Mouse (Mus musculus): Measurements from ENCODE around the gene Safb. TPM values are rescaled to one million over a fixed set of nuclear protein-coding genes. Genes with fewer than 3 reads are reported as not detected.

Safb gene
- 48.7 and 140 TPM in 2 replicates for polyA plus RNA-seq (2012; ENCODE audit: low replicate concordance)

DNA sequence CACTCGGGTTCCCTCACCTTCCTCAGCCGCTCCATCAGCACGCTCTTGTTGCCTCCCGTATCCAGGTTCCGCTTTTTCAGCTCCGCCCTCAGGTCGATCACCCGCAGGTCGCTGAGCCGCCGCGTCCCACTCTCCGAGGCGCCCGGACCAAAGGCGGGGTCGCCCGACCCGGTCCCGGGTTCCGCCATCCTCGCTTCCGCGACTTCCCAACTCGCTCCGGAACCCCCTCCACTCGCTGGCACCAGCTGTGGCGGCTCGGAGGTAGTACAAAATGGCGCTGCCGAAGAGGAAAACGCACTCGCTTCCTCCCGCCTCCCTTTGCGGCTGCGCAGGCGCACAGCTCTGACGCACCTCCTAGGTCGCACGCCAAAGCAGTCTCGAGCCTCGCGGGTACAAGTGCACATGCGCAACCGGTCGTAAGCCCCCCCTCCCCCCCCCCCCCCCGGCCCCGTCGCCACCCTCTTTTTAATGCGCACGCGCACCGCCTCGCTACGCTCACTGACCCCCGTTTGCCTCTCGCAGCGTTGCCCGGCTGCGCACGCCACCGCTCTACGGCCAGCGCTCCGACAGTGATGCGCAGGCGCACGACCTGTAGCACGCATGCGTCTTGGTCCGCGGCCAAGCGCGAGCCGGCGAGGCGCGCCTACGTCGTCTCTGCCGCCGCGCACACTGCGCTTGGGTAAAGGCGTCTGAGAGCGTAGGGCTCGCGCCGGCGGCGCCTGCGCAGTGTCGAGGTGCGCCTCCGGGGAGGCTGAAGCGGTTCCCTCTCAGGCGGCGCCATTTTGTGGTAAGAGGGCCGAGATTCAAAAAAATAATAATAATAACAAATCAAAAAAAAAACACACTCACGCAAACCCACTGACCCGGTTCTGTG is at the start of gene Safb, which contains the start of gene Safb2:
TSS of gene Safb (plus strand) at position 569 of the 874 bp plus-strand sequence.
TSS of gene Safb2 (minus strand) at position 329 of the 874 bp plus-strand sequence.

DNA sequence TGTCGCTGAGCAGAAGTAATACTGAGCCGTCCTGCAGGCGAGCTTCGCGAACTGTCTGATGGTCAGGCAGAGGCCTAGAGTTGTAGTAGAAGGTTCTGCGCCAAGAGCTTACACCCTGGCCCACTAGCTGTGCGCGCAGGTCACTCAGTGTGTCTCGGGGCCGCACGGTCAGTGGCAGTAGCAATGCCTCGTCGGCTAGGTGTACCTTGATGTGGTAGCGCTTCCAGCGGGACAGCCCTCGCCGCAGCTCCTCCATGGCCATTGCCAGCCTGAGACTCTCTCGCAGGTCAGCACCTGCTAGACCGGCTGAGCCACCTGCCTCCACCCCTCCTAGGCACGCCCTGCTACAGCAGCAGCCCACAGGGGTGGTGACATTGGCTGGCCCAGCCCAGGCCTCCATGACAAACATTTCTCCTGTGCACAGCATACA is 30.5 kb upstream of the Safb start, which contains the start of gene Gm20219:
TSS of gene Gm20219 (minus strand) at position 266 of the 430 bp plus-strand sequence.

DNA sequence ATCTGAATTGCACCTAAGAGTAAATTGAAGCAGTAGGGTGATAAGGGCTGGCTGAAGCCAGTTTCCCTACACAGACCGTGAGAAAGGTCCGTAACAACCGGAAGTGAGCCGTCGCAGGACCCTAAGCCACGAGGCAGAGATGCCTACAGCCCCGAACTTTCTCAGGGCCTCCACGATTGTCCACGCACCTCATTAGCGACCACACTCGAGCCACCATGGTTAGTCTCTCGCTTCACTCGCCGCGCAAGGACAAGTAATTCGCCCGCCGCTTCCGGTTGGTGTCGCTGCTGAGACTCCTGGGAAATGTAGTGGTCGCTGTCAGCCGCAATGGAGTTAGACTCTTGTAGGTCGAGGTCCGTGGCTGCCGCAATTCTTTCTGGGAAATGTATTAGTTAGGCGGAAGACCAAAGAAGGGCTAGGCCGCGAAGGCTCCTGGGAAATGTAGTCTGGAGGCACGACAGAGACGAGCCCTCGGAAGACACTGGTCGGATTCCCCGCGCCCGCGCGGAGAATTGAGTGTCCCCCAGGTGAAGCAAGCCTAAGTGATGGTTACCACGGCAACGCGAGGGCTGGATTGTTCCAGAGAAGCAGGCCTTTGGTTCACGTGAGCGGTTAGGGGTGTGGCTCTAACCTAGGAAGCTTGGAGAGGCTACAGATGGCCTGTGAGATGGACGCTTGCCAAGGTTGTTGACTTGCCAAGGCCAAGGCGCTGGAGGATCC is 25.0 kb downstream of the Safb start, which contains the start of gene 2410015M20Rik:
TSS of gene 2410015M20Rik (minus strand) at position 320 of the 720 bp plus-strand sequence.

DNA sequence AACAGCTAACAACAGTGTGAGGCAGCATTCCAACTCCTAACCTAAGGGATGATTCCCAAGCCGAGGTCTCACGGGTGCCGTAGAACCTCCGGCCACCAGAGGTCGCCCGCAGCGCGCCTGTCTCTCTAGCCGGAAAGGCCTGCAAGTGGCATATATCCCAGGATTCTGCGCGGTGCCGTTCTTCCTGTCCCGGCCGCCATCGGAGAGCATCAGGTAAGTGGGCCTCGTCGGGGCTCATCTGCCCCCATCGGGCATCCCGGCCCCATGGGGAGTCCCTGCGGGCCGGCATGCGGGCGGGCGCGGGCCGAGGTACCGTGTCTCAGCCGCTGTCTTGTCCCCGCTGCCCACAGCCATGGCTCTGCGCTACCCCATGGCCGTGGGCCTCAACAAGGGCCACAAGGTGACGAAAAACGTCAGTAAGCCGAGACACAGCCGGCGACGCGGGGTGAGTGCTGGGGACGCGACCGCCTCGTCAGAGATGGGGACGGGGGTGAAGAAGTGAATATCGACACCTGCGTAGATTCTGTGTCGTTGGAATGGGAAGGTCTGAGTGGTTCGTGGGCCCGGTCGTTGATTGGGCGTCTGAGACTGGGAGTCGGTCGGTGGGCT is 28.7 kb downstream of the Safb start, which contains the start of gene Rpl36:
TSS of gene Rpl36 (plus strand) at position 181 of the 609 bp plus-strand sequence.

DNA sequence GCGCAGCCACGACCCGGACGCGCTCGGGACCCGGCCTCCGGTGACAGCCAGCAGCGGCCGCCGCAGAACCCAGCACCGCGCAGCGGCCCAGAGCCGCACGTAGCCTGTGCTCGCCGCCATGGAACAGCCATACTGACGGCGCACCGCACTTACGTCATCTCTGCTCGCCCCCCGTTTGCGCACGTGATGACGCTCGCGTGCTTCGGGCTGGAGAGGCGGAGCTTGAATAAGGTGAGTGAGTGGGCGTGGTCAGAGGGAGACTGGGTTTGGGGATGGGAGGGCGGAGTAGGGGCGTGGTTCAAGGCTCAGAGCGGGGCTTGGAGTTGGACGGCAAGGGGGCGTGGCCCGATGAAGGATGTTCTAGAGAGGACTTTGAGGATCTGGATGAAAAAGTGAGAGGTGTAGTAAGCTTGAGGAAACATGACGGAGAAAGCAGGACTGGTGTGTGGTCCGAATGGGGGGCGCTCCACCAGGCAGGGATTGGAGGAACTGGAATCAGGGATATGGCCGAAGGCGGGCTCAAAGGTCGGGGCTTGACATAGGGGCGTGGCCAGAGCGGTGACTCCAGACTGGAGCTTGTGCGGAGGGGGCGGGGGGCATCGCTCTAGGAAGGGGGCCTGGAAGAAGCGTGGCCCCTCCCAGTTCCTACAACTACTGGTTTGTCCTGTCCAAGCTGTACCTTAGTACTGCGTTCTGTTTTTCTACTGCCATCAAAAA is 42.3 kb downstream of the Safb start, which contains the start of gene Lonp1:
TSS of gene Lonp1 (minus strand) at position 134 of the 717 bp plus-strand sequence.

DNA sequence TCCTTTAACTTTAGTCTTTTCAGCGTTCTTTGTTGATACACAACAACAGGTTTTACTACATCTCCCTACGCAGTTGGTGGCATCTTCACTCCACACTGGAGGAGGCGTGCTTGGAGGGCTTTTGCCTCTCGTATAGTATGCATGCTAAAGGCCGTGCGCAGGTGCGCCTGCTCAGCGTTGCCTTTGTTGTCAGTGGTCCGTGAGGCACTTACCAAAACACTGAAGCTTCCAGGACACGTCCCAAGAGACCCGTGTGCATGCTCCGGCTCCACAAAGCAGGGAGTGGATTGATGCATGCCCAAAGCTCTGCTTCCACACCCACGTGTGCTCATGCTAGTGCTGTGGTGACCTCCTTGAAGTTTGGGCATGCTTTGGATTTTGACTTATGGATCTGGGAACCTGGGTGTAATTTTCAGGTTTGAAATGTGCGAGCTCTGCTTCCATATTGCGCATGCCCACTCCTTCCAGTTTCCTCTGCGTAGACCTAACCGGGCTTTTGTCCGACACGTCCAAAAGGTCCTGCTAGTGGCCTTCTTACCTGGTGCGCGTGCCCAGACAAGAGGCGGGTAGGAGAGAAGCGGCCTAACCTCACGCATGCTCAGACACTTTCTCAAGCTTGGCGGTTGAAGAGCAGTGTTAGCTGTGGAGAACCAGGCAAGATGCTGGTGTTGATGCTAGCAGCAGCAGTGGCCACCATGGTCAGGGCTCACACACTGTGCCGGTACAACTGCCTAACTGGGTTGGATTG is 43.1 kb downstream of the Safb start, which contains the start of gene Catsperd:
TSS of gene Catsperd (plus strand) at position 614 of the 748 bp plus-strand sequence.

Other genes with a start within 250 kb of the Safb start
- 11.4 and 29.3 TPM in 2 replicates for gene Ptprs, start 108.3 kb upstream of the Safb start, polyA plus RNA-seq (2012; ENCODE audit: low replicate concordance)
- gene Znrf4, start 72.4 kb upstream of the Safb start, polyA plus RNA-seq (2012; ENCODE audit: low replicate concordance) = not detected in 2 replicates
- gene Gm20219, start 30.4 kb upstream of the Safb start, polyA plus RNA-seq (2012; ENCODE audit: low replicate concordance) = 0.24 and 1.5 TPM in 2 replicates
- gene Safb2, start 240 bp upstream of the Safb start, polyA plus RNA-seq (2012; ENCODE audit: low replicate concordance) = 103 and 278 TPM in 2 replicates
- 17.6 and 130 TPM in 2 replicates for gene 2410015M20Rik, start 24.9 kb downstream of the Safb start, polyA plus RNA-seq (2012; ENCODE audit: low replicate concordance)
- 3,958 and 5,079 TPM in 2 replicates for gene Rpl36, start 28.6 kb downstream of the Safb start, polyA plus RNA-seq (2012; ENCODE audit: low replicate concordance)
- 86.9 and 144 TPM in 2 replicates for gene Lonp1, start 42.1 kb downstream of the Safb start, polyA plus RNA-seq (2012; ENCODE audit: low replicate concordance)
- not detected in 2 replicates for gene Catsperd, start 43.3 kb downstream of the Safb start, polyA plus RNA-seq (2012; ENCODE audit: low replicate concordance)
- gene Ranbp3, start 88.5 kb downstream of the Safb start, polyA plus RNA-seq (2012; ENCODE audit: low replicate concordance) = 102 and 138 TPM in 2 replicates
- 88.2 and 116 TPM in 2 replicates for gene Ndufa11, start 132.9 kb downstream of the Safb start, polyA plus RNA-seq (2012; ENCODE audit: low replicate concordance)
- 8.6 and 9.8 TPM in 2 replicates for gene Vmac, start 133.2 kb downstream of the Safb start, polyA plus RNA-seq (2012; ENCODE audit: low replicate concordance)
- gene Nrtn, start 172.7 kb downstream of the Safb start, polyA plus RNA-seq (2012; ENCODE audit: low replicate concordance) = 1.7 and 2.5 TPM in 2 replicates
- gene Dus3l, start 179.9 kb downstream of the Safb start, polyA plus RNA-seq (2012; ENCODE audit: low replicate concordance) = 63.0 and 71.4 TPM in 2 replicates
- 22.2 and 50.3 TPM in 2 replicates for gene Prr22, start 185.4 kb downstream of the Safb start, polyA plus RNA-seq (2012; ENCODE audit: low replicate concordance)
- 80.3 and 90.4 TPM in 2 replicates for gene Rfx2, start 246.2 kb downstream of the Safb start, polyA plus RNA-seq (2012; ENCODE audit: low replicate concordance)